In genomic region chr11:121543922-121544321, GRCm38 (mm10) we compare ENCODE assay signal across 9 mouse cellular contexts. TPM values are rescaled to one million over a fixed set of nuclear protein-coding genes. Genes with fewer than 3 reads are reported as not detected.
A peak's percentile ranks its signal among the peaks of the same experiment; 100 is the strongest.
DNase-seq lines count a peak whose midpoint lies in the region; ATAC-seq and TF ChIP-seq lines count a peak whose summit lies in the region.
"Had no signal": no experiment of that assay in that cellular context is flagged by ENCODE, and none has a peak within 500 bp of the region (broad histone marks: within the 10 kb centered on the region; RNA-seq: fewer than 3 reads in every experiment).

No protein-coding gene starts in this region.

- no peak overlapping the region for H3K4me3 ChIP-seq in hindbrain, embryonic 10.5 days
- no peak overlapping the region for H3K4me3 ChIP-seq in hindbrain, embryonic 13.5 days
- no peak overlapping the region for H3K4me3 ChIP-seq in small intestine, adult 2 months (ENCODE audit: low read depth, low read length)

- H3K27me3 ChIP-seq in hindbrain, embryonic 10.5 days (ENCODE audit: insufficient read depth, poor library complexity, severe bottlenecking): no peaks in the 10 kb centered on the region
- no peaks in the 10 kb centered on the region for H3K27me3 ChIP-seq in hindbrain, embryonic 13.5 days
- no peaks in the 10 kb centered on the region for H3K27me3 ChIP-seq in small intestine, adult 2 months (ENCODE audit: control insufficient read depth, insufficient read depth, low read length)

- peak; percentile 39; the same call in 1 of the 2 replicates for TF ChIP-seq POLR2A in small intestine, adult 2 months (IDR thresholded peaks at IDR 0.05; ENCODE audit: low read depth, low read length)

- DNase-seq in hindbrain, embryonic 10.5 days (ENCODE audit: low spot score): no peak
- DNase-seq in c-Kit-positive CD71-positive TER-119-positive erythroid progenitor cells, embryonic 14.5 days (ENCODE audit: low spot score): peak; percentile 34
- DNase-seq in fat pad, adult 2 months (ENCODE audit: extremely low read depth, low read depth, low spot score): peak; percentile 84
- peak; percentile 30 to 35 for DNase-seq in layer of hippocampus, postnatal 14 days (ENCODE audit: low spot score in 2 of 2)
- DNase-seq in embryo, embryonic 10.5 days (ENCODE audit: low spot score): no peak
- DNase-seq in left cerebral cortex, postnatal 36 days (ENCODE audit: low spot score in 2 of 2): no peak

- H3K4me1 ChIP-seq in hindbrain, embryonic 10.5 days (replicated peaks): peaks cover 13% of the 10 kb centered on the region
- peaks cover 6% of the 10 kb centered on the region for H3K4me1 ChIP-seq in hindbrain, embryonic 13.5 days (replicated peaks)
- H3K4me1 ChIP-seq in small intestine, adult 2 months (ENCODE audit: control insufficient read depth, insufficient read depth, insufficient read length, low read length): peaks cover 42% of the 10 kb centered on the region

- WGBS in hindbrain, embryonic 10.5 days: 92% methylated on average over 9 of the region's 9 CpGs
- 93% methylated on average over 9 of the region's 9 CpGs for WGBS in hindbrain, embryonic 13.5 days
- WGBS in small intestine, adult 2 months: 38% methylated on average over 9 of the region's 9 CpGs

- no peak overlapping the region for H3K9ac ChIP-seq in hindbrain, embryonic 13.5 days

- H3K27ac ChIP-seq in hindbrain, embryonic 10.5 days: 0 out of 2 replicates have a peak overlapping the region, but pooled peaks have one; percentile 12
- no peak overlapping the region for H3K27ac ChIP-seq in hindbrain, embryonic 13.5 days
- peak overlapping the region; percentile 92 for H3K27ac ChIP-seq in small intestine, adult 2 months (ENCODE audit: insufficient read depth, low read depth, low read length)

- ATAC-seq in hindbrain, embryonic 13.5 days (ENCODE audit: low FRiP score): no peak

- H3K4me2 ChIP-seq in hindbrain, embryonic 13.5 days: no peak overlapping the region

- H3K36me3 ChIP-seq in hindbrain, embryonic 10.5 days: peaks cover 31% of the 10 kb centered on the region
- peaks cover 30% of the 10 kb centered on the region for H3K36me3 ChIP-seq in hindbrain, embryonic 13.5 days
- no peaks in the 10 kb centered on the region for H3K36me3 ChIP-seq in small intestine, adult 2 months (ENCODE audit: control insufficient read depth, insufficient read depth, low read length)

- intact Hi-C loops in left cerebral cortex, postnatal 36 days (cut with DNase I): no loop called here

- H3K9me3 ChIP-seq in hindbrain, embryonic 10.5 days: no peaks in the 10 kb centered on the region
- H3K9me3 ChIP-seq in hindbrain, embryonic 13.5 days: no peaks in the 10 kb centered on the region

- TF ChIP-seq CTCF in small intestine, adult 2 months (IDR thresholded peaks at IDR 0.05; ENCODE audit: extremely low read depth, insufficient read length, insufficient replicate concordance, low read depth, low read length): no peak

RNA-seq across cellular contexts. Expression of gene Zfp750, which starts 24.8 kb away (rescaled TPM):
- polyA plus RNA-seq in hindbrain, embryonic 10.5 days (2016; fragmentation: Nextera tagmentation; extraction: Ambion mirVana): 0.60 and 1.1 TPM in 2 replicates
- polyA plus RNA-seq in hindbrain, embryonic 13.5 days (2015; fragmentation: Nextera tagmentation; extraction: Ambion mirVana): 0.44 and 0.71 TPM in 2 replicates
- under 1 TPM; 0.12 to 0.14 TPM for total RNA-seq in layer of hippocampus, postnatal 14 days (2021)
- polyA plus RNA-seq in small intestine, adult 2 months (2012; rRNA removed): 0.67 TPM in 1 of 2 replicates, not detected in the other
- under 1 TPM in 1 of 2 experiments, not detected in 1; 0.10 TPM for total RNA-seq in left cerebral cortex, postnatal 36 days (2021)
- total RNA-seq: hematopoietic stem cell, adult 5-6 weeks had no signal

Comparison
In these comparisons a context has a peak if more than half of its experiments do, and no peak if none do; other contexts are left out.
1. DNase-seq: peak in c-Kit-positive CD71-positive TER-119-positive erythroid progenitor cells, embryonic 14.5 days (single experiment), fat pad, adult 2 months (single experiment) and layer of hippocampus, postnatal 14 days (2 of 2); none in hindbrain, embryonic 10.5 days (single experiment), embryo, embryonic 10.5 days (single experiment) and left cerebral cortex, postnatal 36 days (0 of 2).